7 mouse cellular contexts compared by ENCODE assay signal in genomic region chr10:86702312-86702920, GRCm38 (mm10). TPM values are rescaled to one million over a fixed set of nuclear protein-coding genes. Genes with fewer than 3 reads are reported as not detected.
A peak's percentile ranks its signal among the peaks of the same experiment; 100 is the strongest.
DNase-seq lines count a peak whose midpoint lies in the region; ATAC-seq and TF ChIP-seq lines count a peak whose summit lies in the region.

No protein-coding gene starts in this region.

- H3K27ac ChIP-seq in intestine, embryonic 14.5 days (ENCODE audit: low read depth), result no peak overlapping the region
- no peak overlapping the region for H3K27ac ChIP-seq in intestine, postnatal 0 days (ENCODE audit: low read depth, low read length)
- no peak overlapping the region for H3K27ac ChIP-seq in bone marrow macrophage, adult 2 months (ENCODE audit: insufficient read depth, low read depth, low read length)
- no peak overlapping the region for H3K27ac ChIP-seq in limb, embryonic 11.5 days (replicated peaks; ENCODE audit: low read depth, low read length)

- H3K9me3 ChIP-seq in intestine, embryonic 14.5 days (ENCODE audit: control insufficient read depth, low read length), result no peaks in the 10 kb centered on the region
- H3K9me3 ChIP-seq in intestine, postnatal 0 days (ENCODE audit: control insufficient read depth), result no peaks in the 10 kb centered on the region
- no peaks in the 10 kb centered on the region for H3K9me3 ChIP-seq in G1E (replicated peaks)
- no peaks in the 10 kb centered on the region for H3K9me3 ChIP-seq in limb, embryonic 11.5 days (ENCODE audit: control insufficient read depth, low read length)

- H3K4me2 ChIP-seq in intestine, embryonic 14.5 days (ENCODE audit: low read length), result peak overlapping the region; percentile 70; the same call in 1 of the 2 replicates
- no peak overlapping the region for H3K4me2 ChIP-seq in intestine, postnatal 0 days (replicated peaks; ENCODE audit: low read depth)
- no peak overlapping the region; the same call in 1 of the 2 replicates for H3K4me2 ChIP-seq in limb, embryonic 11.5 days (ENCODE audit: low read depth, severe bottlenecking)

- TF ChIP-seq CTCF in intestine, postnatal 0 days (IDR thresholded peaks at IDR 0.05; ENCODE audit: low read depth), result no peak
- TF ChIP-seq CTCF in G1E (IDR thresholded peaks at IDR 0.05; ENCODE audit: low read depth, low read length), result no peak
- no peak for TF ChIP-seq CTCF in bone marrow macrophage, adult 2 months (IDR thresholded peaks at IDR 0.05; ENCODE audit: low read depth, low read length)

- H3K27me3 ChIP-seq in intestine, embryonic 14.5 days (replicated peaks; ENCODE audit: control insufficient read depth, insufficient read depth, low read length), result no peaks in the 10 kb centered on the region
- H3K27me3 ChIP-seq in intestine, postnatal 0 days (replicated peaks; ENCODE audit: control insufficient read depth, insufficient read depth, low read length), result no peaks in the 10 kb centered on the region
- H3K27me3 ChIP-seq in G1E (ENCODE audit: insufficient read depth, low read length), result no peaks in the 10 kb centered on the region
- no peaks in the 10 kb centered on the region for H3K27me3 ChIP-seq in limb, embryonic 11.5 days (ENCODE audit: control insufficient read depth, insufficient read depth, low read length)

- H3K4me3 ChIP-seq in intestine, embryonic 14.5 days (ENCODE audit: low read depth, low read length), result no peak overlapping the region
- H3K4me3 ChIP-seq in intestine, postnatal 0 days (ENCODE audit: low read depth, low read length), result no peak overlapping the region
- H3K4me3 ChIP-seq in G1E (ENCODE audit: low read depth, low read length), result peak overlapping the region; percentile 54; the same call in 1 of the 2 replicates
- H3K4me3 ChIP-seq in bone marrow macrophage, adult 2 months (ENCODE audit: insufficient read depth, low read length), result peak overlapping the region; percentile 7
- no peak overlapping the region for H3K4me3 ChIP-seq in limb, embryonic 11.5 days (ENCODE audit: low read depth, low read length)

- DNase-seq in intestine, embryonic 14.5 days (ENCODE audit: low spot score), result no peak
- no peak for DNase-seq in G1E (ENCODE audit: low spot score)
- DNase-seq in limb, embryonic 11.5 days (ENCODE audit: low spot score), result peak; percentile 38
- no peak for DNase-seq in gastrocnemius, adult 8-10 months (ENCODE audit: low spot score in 2 of 2)
- no peak for DNase-seq in frontal cortex, postnatal 14 days (ENCODE audit: low spot score in 2 of 2)

- peaks cover 38% of the 10 kb centered on the region for H3K4me1 ChIP-seq in intestine, embryonic 14.5 days (replicated peaks; ENCODE audit: control insufficient read depth, insufficient read depth, low read length)
- peaks cover 13% of the 10 kb centered on the region; the same call in 1 of the 2 replicates for H3K4me1 ChIP-seq in intestine, postnatal 0 days (replicated peaks; ENCODE audit: control insufficient read depth, insufficient read depth, low read length)
- peaks cover 64% of the 10 kb centered on the region for H3K4me1 ChIP-seq in G1E (ENCODE audit: insufficient read depth, low read depth, low read length)
- H3K4me1 ChIP-seq in bone marrow macrophage, adult 2 months (ENCODE audit: control insufficient read depth, insufficient read depth, low read length), result peaks cover 26% of the 10 kb centered on the region
- H3K4me1 ChIP-seq in limb, embryonic 11.5 days (ENCODE audit: control insufficient read depth, insufficient read depth, low read length), result peaks cover 25% of the 10 kb centered on the region

- ATAC-seq in intestine, embryonic 14.5 days (replicated peaks; ENCODE audit: low FRiP score, low TSS enrichment, low read depth), result no peak
- ATAC-seq in intestine, postnatal 0 days, result no peak
- ATAC-seq in G1E (ENCODE audit: extremely low read depth, insufficient number of reproducible peaks, low FRiP score, poor library complexity, severe bottlenecking), result no peak
- no peak for ATAC-seq in limb, embryonic 11.5 days (ENCODE audit: insufficient number of reproducible peaks, low FRiP score, low TSS enrichment, low read depth)

- H3K36me3 ChIP-seq in intestine, embryonic 14.5 days (ENCODE audit: control insufficient read depth, insufficient read depth, low read length), result peaks cover 66% of the 10 kb centered on the region
- peaks cover 47% of the 10 kb centered on the region for H3K36me3 ChIP-seq in intestine, postnatal 0 days (ENCODE audit: control insufficient read depth, insufficient read depth)
- H3K36me3 ChIP-seq in G1E (replicated peaks), result peaks cover 69% of the 10 kb centered on the region
- H3K36me3 ChIP-seq in limb, embryonic 11.5 days (ENCODE audit: control insufficient read depth, insufficient read depth, low read length), result peaks cover 45% of the 10 kb centered on the region

- WGBS in intestine, embryonic 14.5 days, result 61% methylated on average over 4 of the region's 4 CpGs
- 47% methylated on average over 4 of the region's 4 CpGs for WGBS in intestine, postnatal 0 days
- WGBS in limb, embryonic 11.5 days, result 50% methylated on average over 4 of the region's 4 CpGs

- no peak for TF ChIP-seq POLR2A in bone marrow macrophage, adult 2 months (IDR thresholded peaks at IDR 0.05; ENCODE audit: borderline replicate concordance, low read depth, low read length)

- H3K9ac ChIP-seq in intestine, embryonic 14.5 days (ENCODE audit: low read length), result no peak overlapping the region
- no peak overlapping the region for H3K9ac ChIP-seq in intestine, postnatal 0 days (ENCODE audit: low read depth, low read length)
- no peak overlapping the region for H3K9ac ChIP-seq in limb, embryonic 11.5 days (ENCODE audit: low read length)

RNA-seq across cellular contexts. Expression of gene Hsp90b1, which starts 2.9 kb away (rescaled TPM):
- 459 and 488 TPM in 2 replicates for polyA plus RNA-seq in intestine, embryonic 14.5 days (2014; fragmentation: Nextera tagmentation; extraction: Ambion mirVana)
- polyA plus RNA-seq in intestine, postnatal 0 days (2015; fragmentation: Nextera tagmentation; extraction: Ambion mirVana), result 296 and 334 TPM in 2 replicates
- total RNA-seq in G1E (2014; fragmentation: Nextera tagmentation), result 423 and 435 TPM in 2 replicates
- total RNA-seq in G1E (2017), result 367 and 445 TPM in 2 replicates
- 17.3 and 26.6 TPM in 2 replicates for polyA plus RNA-seq in G1E (2012)
- polyA plus RNA-seq in bone marrow macrophage, adult 2 months (2012; ENCODE audit: insufficient read depth, insufficient read length, missing spikeins), result 458 and 473 TPM in 2 replicates
- polyA plus RNA-seq in limb, embryonic 11.5 days (2014; fragmentation: Nextera tagmentation; extraction: Ambion mirVana), result 553 and 597 TPM in 2 replicates
- total RNA-seq in gastrocnemius, adult 8-10 months (2022), result 100 to 1,000 TPM in 3 of 4 experiments, 10 to 100 TPM in 1; 97.1 to 109 (median 103) TPM

RNA-seq across cellular contexts. Expression of gene Ttc41, which starts 3.2 kb away (rescaled TPM):
- polyA plus RNA-seq in intestine, embryonic 14.5 days (2014; fragmentation: Nextera tagmentation; extraction: Ambion mirVana), result 3.5 and 3.7 TPM in 2 replicates
- polyA plus RNA-seq in intestine, postnatal 0 days (2015; fragmentation: Nextera tagmentation; extraction: Ambion mirVana), result 0.59 TPM in 2 replicates
- total RNA-seq in G1E (2014; fragmentation: Nextera tagmentation) (5.4 and 6.5 TPM in 2 replicates), G1E (2017) (1.0 and 1.9 TPM in 2 replicates)
- polyA plus RNA-seq in G1E (2012), result 0.09 and 0.10 TPM in 2 replicates
- polyA plus RNA-seq in bone marrow macrophage, adult 2 months (2012; ENCODE audit: insufficient read depth, insufficient read length, missing spikeins), result 0.89 and 1.8 TPM in 2 replicates
- 1.6 and 1.7 TPM in 2 replicates for polyA plus RNA-seq in limb, embryonic 11.5 days (2014; fragmentation: Nextera tagmentation; extraction: Ambion mirVana)
- total RNA-seq in gastrocnemius, adult 8-10 months (2022), result 1 to 10 TPM; 2.2 to 2.6 (median 2.3) TPM

Comparison
In these comparisons a context has a peak if more than half of its experiments do, and no peak if none do; other contexts are left out.
1. H3K4me3 ChIP-seq: peak in G1E (single experiment) and bone marrow macrophage, adult 2 months (single experiment); none in intestine, embryonic 14.5 days (single experiment), intestine, postnatal 0 days (single experiment) and limb, embryonic 11.5 days (single experiment).
2. RNA of gene Hsp90b1, which starts 2.9 kb away (polyA plus RNA-seq): 553 to 597 TPM in limb, embryonic 11.5 days, 459 to 488 TPM in intestine, embryonic 14.5 days, 458 to 473 TPM in bone marrow macrophage, adult 2 months and 296 to 334 TPM in intestine, postnatal 0 days; 17.3 to 26.6 TPM in G1E; every median in the first group is over 10 times any median in the second.